Mouse (Mus musculus) heart, embryonic 14.5 days (tissue): Measurements from ENCODE around the gene Zbtb5. TPM values are rescaled to one million over a fixed set of nuclear protein-coding genes. Genes with fewer than 3 reads are reported as not detected.

Source experiments
- ATAC-seq: fragments of 200-750 bp; cut with Nextera tagmentation; 2 replicates; pipeline ENCODE4 v1.8.0; 2017; ENCODE audit warnings: low read depth, moderate TSS enrichment; ENCODE audit not compliant: insufficient number of reproducible peaks, insufficient read depth, low FRiP score
- H3K27ac ChIP-seq, 2 experiments: fragments of 200-500 bp in 1 of 2; fragments of 300-500 bp in 1 of 2; sonication (generic) in 1 of 2; replicated peaks in 1 of 2; 2 replicates each; pipeline ENCODE4 v1.5.1; 2012 to 2014; ENCODE audit warnings: low read depth in 2 of 2, low read length in 2 of 2, control low read depth in 1 of 2, mild to moderate bottlenecking in 1 of 2, mixed read lengths in 1 of 2; ENCODE audit not compliant: control insufficient read depth in 1 of 2, insufficient read depth in 1 of 2
- H3K27me3 ChIP-seq: fragments of 300-500 bp; sonication (generic); 2 replicates; pipeline ENCODE4 v1.6.1; 2014; ENCODE audit warnings: mild to moderate bottlenecking, low read length, control low read depth; ENCODE audit not compliant: control insufficient read depth, insufficient read depth
- H3K36me3 ChIP-seq: fragments of 300-500 bp; sonication (generic); 2 replicates; pipeline ENCODE4 v1.6.1; 2014; ENCODE audit warnings: mild to moderate bottlenecking, control low read depth, low read length, mixed read lengths; ENCODE audit not compliant: control insufficient read depth, insufficient read depth
- H3K4me1 ChIP-seq, 2 experiments: fragments of 200-500 bp in 1 of 2; fragments of 300-500 bp in 1 of 2; sonication (generic) in 1 of 2; 2 replicates each; pipeline ENCODE4 v1.6.1; 2012 to 2014; ENCODE audit warnings: low read length in 2 of 2, control low read depth in 1 of 2, mixed read lengths in 1 of 2; ENCODE audit not compliant: control insufficient read depth in 2 of 2, insufficient read depth in 2 of 2
- H3K4me2 ChIP-seq: fragments of 300-500 bp; sonication (generic); 2 replicates; pipeline ENCODE4 v1.6.1; 2014; ENCODE audit warnings: mild to moderate bottlenecking, low read length
- H3K4me3 ChIP-seq, 2 experiments: fragments of 200-500 bp in 1 of 2; fragments of 300-500 bp in 1 of 2; sonication (generic) in 1 of 2; 2 replicates each; pipeline ENCODE4 v1.5.1; 2012 to 2014; ENCODE audit warnings: low read length in 2 of 2, mild to moderate bottlenecking in 2 of 2, control low read depth in 1 of 2, low read depth in 1 of 2, moderate library complexity in 1 of 2; ENCODE audit not compliant: control insufficient read depth in 1 of 2, insufficient read depth in 1 of 2
- H3K9ac ChIP-seq: fragments of 300-500 bp; sonication (generic); 2 replicates; pipeline ENCODE4 v1.6.1; 2014; ENCODE audit warnings: mild to moderate bottlenecking, low read length
- H3K9me3 ChIP-seq: fragments of 300-500 bp; sonication (generic); 2 replicates; pipeline ENCODE4 v1.6.1; 2016; ENCODE audit warnings: low read length, control low read depth; ENCODE audit not compliant: control insufficient read depth
- WGBS: fragments of 180-500 bp; shearing (Covaris S2); extraction: QIAGEN DNeasy Blood & Tissue Kit; methylation state at CpG from one replicate; pipeline ENCODE4 v1.1.7; 2014; 5-methylcytosine and 5-hydroxymethylcytosine counted together
- polyA plus RNA-seq: library from polyadenylated mRNA; unstranded; fragments of >200 nt; fragmentation: Nextera tagmentation; extraction: Ambion mirVana; gene quantifications from 2 replicates; pipeline ENCODE4 v1.2.1, GENCODE M21; 2014

The Zbtb5 gene
- polyA plus RNA-seq, 1 experiment from 2014 or later: 17.2 TPM

DNA sequence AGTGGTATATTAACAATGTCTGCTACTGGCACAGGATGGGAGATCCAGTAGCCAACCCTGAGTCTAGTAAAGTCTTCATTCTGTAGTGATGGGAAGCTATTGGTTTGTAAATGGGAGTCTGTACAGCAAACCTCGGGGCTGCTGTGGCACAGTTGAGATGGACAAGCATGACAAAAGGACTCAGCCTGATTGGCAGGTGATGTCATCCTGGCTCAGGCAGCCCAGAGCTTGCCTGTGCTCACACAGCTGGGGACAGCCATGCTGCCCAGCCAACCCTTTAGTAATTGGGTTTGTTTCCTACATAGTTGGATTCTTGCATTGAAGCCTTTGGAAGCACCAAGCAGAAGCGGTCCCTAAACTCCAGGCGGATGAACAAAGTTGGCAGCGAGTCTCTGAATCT is 14.2 kb upstream of the Zbtb5 start:
- ATAC-seq: no peak
- Histone ChIP-seq H3K27ac (no peak overlapping the region), H3K36me3 (peaks cover 92% of the 10 kb centered on the region), H3K27me3 (no peaks in the 10 kb centered on the region), H3K9ac (no peak overlapping the region), H3K4me3 (no peak overlapping the region), H3K4me1 (no peaks in the 10 kb centered on the region), H3K4me2 (no peak overlapping the region), H3K9me3 (no peaks in the 10 kb centered on the region)
- WGBS: 91% methylated on average over 4 of the region's 4 CpGs

GRCm38 (mm10) chr4:45019009-45019408 is 6.8 kb upstream of the Zbtb5 start:
- WGBS: under 1% methylated on average over 14 of the region's 14 CpGs
- no peak for ATAC-seq
- H3K27ac ChIP-seq: peak overlapping the region in 1 of 2 experiments; percentile 49; a peak in 2 of 4 replicates

DNA sequence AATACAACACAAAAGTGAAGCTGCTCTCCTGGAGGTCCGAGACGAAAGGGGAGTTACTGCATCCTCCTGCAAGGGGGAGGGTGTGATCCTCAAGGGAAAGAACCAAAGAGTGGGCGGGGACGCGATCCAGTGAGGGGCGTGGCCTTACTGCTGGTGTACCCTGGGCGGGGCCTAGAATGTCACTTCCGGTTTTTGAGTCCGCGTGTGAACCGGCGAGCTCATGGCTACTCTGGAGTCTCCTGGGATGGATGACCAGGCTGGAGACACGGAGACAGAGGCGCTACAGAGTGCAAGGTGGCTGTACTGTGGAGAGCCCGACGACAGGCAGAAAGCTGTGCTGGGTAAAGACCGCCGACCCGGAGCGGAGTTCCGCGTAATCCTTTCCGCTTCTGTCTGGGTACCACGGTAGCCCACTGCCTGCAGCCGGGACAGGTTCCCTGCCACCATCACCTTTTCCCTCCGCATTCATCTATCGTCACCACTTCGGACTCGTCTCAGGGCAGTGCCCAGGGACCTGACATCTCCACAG is 6.3 kb upstream of the Zbtb5 start, which contains the start of gene Polr1e:
Polr1e (plus strand) TSS at position 132 of the 529 bp plus-strand sequence.
- Histone ChIP-seq H3K36me3 (peaks cover 17% of the 10 kb centered on the region), H3K27ac (peak within 1 kb of the TSS in 1 of 2 experiments; percentile 49; a peak in 2 of 4 replicates), H3K27me3 (no peaks in the 10 kb centered on the region), H3K9me3 (no peaks in the 10 kb centered on the region), H3K4me2 (peak within 1 kb of the TSS; percentile 93), H3K4me1 (peaks cover 7 to 16% of the 10 kb centered on the region in 2 experiments), H3K4me3 (peak within 1 kb of the TSS; percentile 63 to 81), H3K9ac (peak within 1 kb of the TSS; percentile 85)
- WGBS: 1% methylated on average over 29 of the region's 29 CpGs
- peak; percentile 88 for ATAC-seq

More at GRCm38 (mm10) chr4:45019009-45019408, 6.8 kb upstream of the Zbtb5 start:
- Histone ChIP-seq H3K36me3 (peaks cover 22% of the 10 kb centered on the region), H3K4me3 (peak overlapping the region; percentile 63 to 81), H3K4me1 (peaks cover 5 to 12% of the 10 kb centered on the region in 2 experiments; a peak in 3 of 4 replicates), H3K9ac (peak overlapping the region; percentile 85), H3K9me3 (no peaks in the 10 kb centered on the region), H3K4me2 (peak overlapping the region; percentile 93), H3K27me3 (no peaks in the 10 kb centered on the region)

DNA sequence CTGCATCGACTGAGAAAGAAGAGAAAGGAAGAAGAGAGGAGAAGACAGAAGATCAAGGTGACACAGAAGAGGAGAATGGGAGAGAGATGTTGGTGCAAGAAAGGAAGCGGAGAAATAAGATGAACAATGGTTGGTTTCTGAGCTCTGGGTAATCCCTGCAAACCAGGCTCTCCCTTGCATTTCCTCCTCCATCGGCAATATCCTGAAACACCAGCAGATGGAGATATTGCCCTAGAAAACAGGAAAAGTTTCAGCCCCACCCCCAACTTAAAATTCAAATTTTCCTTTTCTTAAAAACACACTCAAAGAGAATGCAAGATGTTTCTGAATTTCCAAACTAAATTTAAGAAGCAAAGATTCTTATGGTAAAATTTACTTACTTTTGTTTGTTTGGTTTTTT is 3.4 kb upstream of the Zbtb5 start:
- H3K27ac ChIP-seq: no peak overlapping the region
- no peak for ATAC-seq
- H3K27me3 ChIP-seq: no peaks in the 10 kb centered on the region
- H3K4me1 ChIP-seq: peaks cover 10 to 24% of the 10 kb centered on the region in 2 experiments
- no peaks in the 10 kb centered on the region for H3K36me3 ChIP-seq
- no peaks in the 10 kb centered on the region for H3K9me3 ChIP-seq
- H3K4me2 ChIP-seq: no peak overlapping the region
- H3K9ac ChIP-seq: peak overlapping the region; percentile 25; the same call in 1 of the 2 replicates
- WGBS: 9% methylated on average over 3 of the region's 3 CpGs
- no peak overlapping the region for H3K4me3 ChIP-seq

GRCm38 (mm10) chr4:45013537-45013936 is 1.3 kb upstream of the Zbtb5 start:
- Histone ChIP-seq H3K4me3 (peak overlapping the region in 1 of 2 experiments; percentile 65; a peak in 3 of 4 replicates), H3K4me2 (peak overlapping the region; percentile 60), H3K36me3 (no peaks in the 10 kb centered on the region), H3K27ac (peak overlapping the region in 1 of 2 experiments; percentile 85; a peak in 2 of 4 replicates), H3K4me1 (peaks cover 8 to 23% of the 10 kb centered on the region in 2 experiments), H3K9me3 (no peaks in the 10 kb centered on the region), H3K27me3 (no peaks in the 10 kb centered on the region), H3K9ac (peak overlapping the region; percentile 81)
- ATAC-seq: no peak
- 6% methylated on average over 2 of the region's 2 CpGs for WGBS

- ATAC-seq: no peak
- H3K4me2 ChIP-seq: peak overlapping the region; percentile 60
- peaks cover 8 to 23% of the 10 kb centered on the region in 2 experiments for H3K4me1 ChIP-seq
- no peaks in the 10 kb centered on the region for H3K36me3 ChIP-seq
- H3K9ac ChIP-seq: peak overlapping the region; percentile 81
- no peaks in the 10 kb centered on the region for H3K9me3 ChIP-seq
- peak overlapping the region; percentile 65 to 93 for H3K4me3 ChIP-seq
- WGBS: under 1% methylated on average over 13 of the region's 13 CpGs
- H3K27me3 ChIP-seq: no peaks in the 10 kb centered on the region
- H3K27ac ChIP-seq: peak overlapping the region; percentile 85 to 94
Observed at GRCm38 (mm10) chr4:45013031-45013431, 819 bp upstream of the Zbtb5 start.

DNA sequence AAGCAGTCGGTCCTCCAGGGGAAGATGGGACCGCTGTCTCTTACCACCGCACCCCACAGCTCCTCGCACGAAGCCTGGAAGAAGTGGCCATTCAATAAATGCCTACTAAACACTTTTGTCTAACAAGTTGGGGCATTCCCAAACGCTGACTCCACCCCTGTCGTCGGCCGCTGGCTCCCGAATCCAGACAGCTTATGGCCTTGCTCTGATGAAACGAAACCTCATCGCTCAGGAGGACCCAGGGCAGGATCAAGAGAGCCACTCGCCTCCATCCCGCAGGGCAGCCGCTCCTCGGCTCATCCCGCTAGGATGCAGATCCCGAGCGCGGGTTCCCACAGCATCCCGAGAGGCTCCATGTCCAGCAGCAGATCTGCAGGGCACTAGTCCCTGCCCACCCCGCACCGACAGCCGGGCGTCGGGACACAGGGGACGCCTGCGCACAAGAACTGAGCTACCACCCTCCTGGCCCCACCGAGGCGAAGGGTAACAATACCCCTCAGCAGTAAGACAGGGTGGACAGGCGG is 569 bp downstream of the Zbtb5 start:
- peak overlapping the region; percentile 78 to 82 for H3K4me3 ChIP-seq
- H3K4me1 ChIP-seq: peaks cover 8 to 23% of the 10 kb centered on the region in 2 experiments
- H3K27ac ChIP-seq: peak overlapping the region; percentile 82 to 97
- no peaks in the 10 kb centered on the region for H3K36me3 ChIP-seq
- peak overlapping the region; percentile 89 for H3K9ac ChIP-seq
- peak; percentile 69 for ATAC-seq
- H3K9me3 ChIP-seq: no peaks in the 10 kb centered on the region
- H3K4me2 ChIP-seq: peak overlapping the region; percentile 86
- no peaks in the 10 kb centered on the region for H3K27me3 ChIP-seq
- under 1% methylated on average over 31 of the region's 31 CpGs for WGBS
